Mouse (Mus musculus) MEL (cell line): ENCODE data around the gene Nup205.

Source experiments
- BHLHE40 ChIP-seq: IDR thresholded peaks from 2 replicates; pipeline ENCODE4 v1.6.1; 2012; ENCODE audit warnings: low read depth, mild to moderate bottlenecking, inconsistent platforms, low read length, improper control_type of control experiment, borderline replicate concordance
- CHD2 ChIP-seq: IDR thresholded peaks from 2 replicates; pipeline ENCODE4 v1.6.1; 2011; ENCODE audit warnings: low read length, improper control_type of control experiment
- CTCF ChIP-seq, 3 experiments: IDR thresholded peaks in 2 of 3; conservative IDR thresholded peaks in 1 of 3; 2 replicates each; pipeline ENCODE4 v1.5.1; 2011 to 2012; ENCODE audit warnings: low read length in 3 of 3, low read depth in 2 of 3, mild to moderate bottlenecking in 2 of 3, improper control_type of control experiment in 1 of 3, inconsistent platforms in 1 of 3, mixed read lengths in 1 of 3, moderate library complexity in 1 of 3; ENCODE audit not compliant: control insufficient read depth in 1 of 3, insufficient read depth in 1 of 3, poor library complexity in 1 of 3, severe bottlenecking in 1 of 3
- EP300 ChIP-seq, 2 experiments: IDR thresholded peaks; 2 replicates each; pipeline ENCODE4 v1.6.1; 2011; ENCODE audit warnings: improper control_type of control experiment in 2 of 2, low read length in 2 of 2, low read depth in 1 of 2, mild to moderate bottlenecking in 1 of 2
- ETS1 ChIP-seq: IDR thresholded peaks from 2 replicates; pipeline ENCODE4 v1.6.1; 2012; ENCODE audit warnings: low read depth, mild to moderate bottlenecking, inconsistent platforms, low read length, improper control_type of control experiment, moderate library complexity
- NELFE ChIP-seq: IDR thresholded peaks from 2 replicates; pipeline ENCODE4 v1.6.1; 2011; ENCODE audit warnings: low read depth, low read length, improper control_type of control experiment
- POLR2A ChIP-seq, 2 experiments: IDR thresholded peaks; 2 replicates each; pipeline ENCODE4 v1.6.1; 2011 to 2012; ENCODE audit warnings: low read length in 2 of 2, mild to moderate bottlenecking in 2 of 2, control low read depth in 1 of 2, improper control_type of control experiment in 1 of 2, low read depth in 1 of 2, moderate library complexity in 1 of 2; ENCODE audit not compliant: control insufficient read depth in 1 of 2, insufficient read depth in 1 of 2, poor library complexity in 1 of 2
- RAD21 ChIP-seq: IDR thresholded peaks from 2 replicates; pipeline ENCODE4 v1.6.1; 2011; ENCODE audit warnings: mild to moderate bottlenecking, low read depth, low read length, improper control_type of control experiment
- TBP ChIP-seq: IDR thresholded peaks from 2 replicates; pipeline ENCODE4 v1.8.0; 2011; ENCODE audit warnings: low read depth, low read length, improper control_type of control experiment
- USF2 ChIP-seq, 2 experiments: IDR thresholded peaks; 2 replicates each; pipeline ENCODE4 v1.6.1; 2011 to 2012; ENCODE audit warnings: improper control_type of control experiment in 2 of 2, low read length in 2 of 2, borderline replicate concordance in 1 of 2, inconsistent platforms in 1 of 2, low read depth in 1 of 2, mild to moderate bottlenecking in 1 of 2; ENCODE audit not compliant: insufficient read depth in 1 of 2

DNA sequence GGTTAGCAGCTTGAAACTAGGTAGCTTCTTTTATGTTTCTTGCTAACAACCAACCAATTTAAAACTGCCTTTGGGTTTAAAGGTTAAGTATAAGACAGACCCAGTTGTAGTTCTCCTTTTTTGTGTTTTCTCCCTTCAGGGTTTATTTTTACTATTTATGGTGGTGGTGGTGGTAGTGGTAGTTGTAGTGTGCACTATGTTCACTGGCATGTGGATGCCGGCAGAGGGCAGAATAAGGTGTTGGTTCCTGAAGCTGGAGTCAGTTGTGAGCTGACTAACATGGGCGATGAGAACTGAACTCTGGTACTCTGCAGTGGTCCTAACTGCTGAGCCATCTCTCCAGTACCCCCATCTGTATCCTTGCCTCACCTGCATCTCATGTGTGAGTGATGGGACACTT, 81.7 kb downstream of the Nup205 start:
- no peak for TF ChIP-seq TBP
- no peak for TF ChIP-seq USF2 (IDR thresholded peaks at IDR 0.05; ENCODE audit: borderline replicate concordance in 1 of 2, insufficient read depth in 1 of 2, low read depth in 1 of 2, low read length in 2 of 2)
- no peak for TF ChIP-seq NELFE
- no peak for TF ChIP-seq CHD2
- TF ChIP-seq EP300 (IDR thresholded peaks at IDR 0.05; ENCODE audit: low read depth in 1 of 2, low read length in 2 of 2) = no peak
- TF ChIP-seq BHLHE40 = no peak
- no peak for TF ChIP-seq RAD21
- no peak for TF ChIP-seq POLR2A (IDR thresholded peaks at IDR 0.05; ENCODE audit: control insufficient read depth in 1 of 2, insufficient read depth in 1 of 2, low read depth in 1 of 2, low read length in 2 of 2, poor library complexity in 1 of 2)
- no peak for TF ChIP-seq ETS1
- no peak for TF ChIP-seq CTCF (IDR thresholded peaks at IDR 0.05 in 2 of 3, conservative IDR thresholded peaks at IDR 0.05 in 1 of 3; ENCODE audit: control insufficient read depth in 1 of 3, insufficient read depth in 1 of 3, low read depth in 2 of 3, low read length in 3 of 3, poor library complexity in 1 of 3, severe bottlenecking in 1 of 3)
